Mouse (Mus musculus): ENCODE measurements around the gene Olfr638.

DNA sequence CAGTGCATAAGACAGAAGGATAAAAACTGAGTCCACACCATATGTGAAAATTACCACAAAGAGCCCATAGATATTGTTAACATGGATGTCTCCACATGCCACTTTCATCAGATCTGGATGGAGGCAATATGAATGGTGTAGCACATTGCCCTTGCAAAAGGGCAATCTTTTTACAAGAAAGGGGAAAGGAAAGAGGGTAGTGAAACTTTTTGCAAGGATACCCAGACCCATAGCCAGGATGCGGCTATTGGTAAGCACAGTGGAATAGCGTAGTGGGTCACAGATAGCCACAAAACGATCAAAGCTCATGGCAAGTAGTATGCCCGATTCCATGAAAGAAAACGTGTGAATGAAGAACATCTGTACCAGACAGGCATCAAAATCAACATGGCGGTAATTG, 23.1 kb downstream of the Olfr638 start:
- TF ChIP-seq CTCF (IDR thresholded peaks at IDR 0.05; ENCODE audit: borderline replicate concordance, insufficient read depth, low read depth, low read length) (no peak), POLR2A (IDR thresholded peaks at IDR 0.05; ENCODE audit: borderline replicate concordance, insufficient read depth, low read length) (no peak)
